8 mouse cellular contexts compared by ENCODE assay signal in genomic region chr19:53704895-53705823, GRCm38 (mm10). TPM values are rescaled to one million over a fixed set of nuclear protein-coding genes. Genes with fewer than 3 reads are reported as not detected.
DNase-seq lines count a peak whose midpoint lies in the region; ATAC-seq and TF ChIP-seq lines count a peak whose summit lies in the region.

No protein-coding gene starts in this region.

- DNase-seq in adrenal gland, postnatal 4 days (ENCODE audit: low spot score in 2 of 2) = peak; percentile 22 to 36
- peak; percentile 81 for DNase-seq in midbrain, embryonic 14.5 days
- no peak for DNase-seq in spleen, adult 2 months (ENCODE audit: low read depth in 1 of 2, low spot score in 2 of 2)

- H3K9ac ChIP-seq in heart, embryonic 12.5 days = peak overlapping the region; percentile 56
- peak overlapping the region; percentile 71 for H3K9ac ChIP-seq in kidney, embryonic 16.5 days (replicated peaks; ENCODE audit: low read length)
- peak overlapping the region; percentile 67 for H3K9ac ChIP-seq in limb, embryonic 13.5 days
- peak overlapping the region; percentile 50 for H3K9ac ChIP-seq in midbrain, embryonic 14.5 days (replicated peaks; ENCODE audit: low read length)

- WGBS in heart, embryonic 12.5 days = 7% methylated on average over 29 of the region's 29 CpGs
- 7% methylated on average over 28 of the region's 29 CpGs for WGBS in kidney, embryonic 16.5 days
- WGBS in limb, embryonic 13.5 days = 3% methylated on average over 22 of the region's 29 CpGs
- whole genome bisulfite sequencing in midbrain, embryonic 14.5 days = 3% methylated on average over 29 of the region's 29 CpGs
- 8% methylated on average over 29 of the region's 29 CpGs for WGBS in spleen, adult 2 months

- no peaks in the 10 kb centered on the region for H3K27me3 ChIP-seq in heart, embryonic 12.5 days (replicated peaks)
- no peaks in the 10 kb centered on the region for H3K27me3 ChIP-seq in kidney, embryonic 16.5 days (ENCODE audit: insufficient read depth, low read length)
- H3K27me3 ChIP-seq in limb, embryonic 13.5 days = no peaks in the 10 kb centered on the region
- no peaks in the 10 kb centered on the region for H3K27me3 ChIP-seq in midbrain, embryonic 14.5 days (ENCODE audit: control insufficient read depth, insufficient read depth, low read length)
- no peaks in the 10 kb centered on the region for H3K27me3 ChIP-seq in spleen, adult 2 months (ENCODE audit: control insufficient read depth, insufficient read depth, low read length)

- peak; percentile 75 for TF ChIP-seq CTCF in cortical plate, adult 2 months (IDR thresholded peaks at IDR 0.05; ENCODE audit: extremely low read depth, insufficient read depth, low read length)
- peak; percentile 38; the same call in 1 of the 2 replicates for TF ChIP-seq CTCF in spleen, adult 2 months (IDR thresholded peaks at IDR 0.05; ENCODE audit: extremely low read depth, insufficient read depth, insufficient read length, insufficient replicate concordance)

- no peak overlapping the region for H3K27ac ChIP-seq in cortical plate, adult 2 months (ENCODE audit: insufficient read depth, low read length)
- H3K27ac ChIP-seq in heart, embryonic 12.5 days (ENCODE audit: poor library complexity, severe bottlenecking) = peak overlapping the region; percentile 19; the same call in 1 of the 2 replicates
- H3K27ac ChIP-seq in kidney, embryonic 16.5 days (ENCODE audit: low read length) = no peak overlapping the region
- no peak overlapping the region for H3K27ac ChIP-seq in limb, embryonic 13.5 days
- no peak overlapping the region for H3K27ac ChIP-seq in midbrain, embryonic 14.5 days (replicated peaks; ENCODE audit: low read depth, low read length)
- no peak overlapping the region for H3K27ac ChIP-seq in spleen, adult 2 months (ENCODE audit: insufficient read depth, low read length)

- H3K4me2 ChIP-seq in heart, embryonic 12.5 days = peak overlapping the region; percentile 63
- peak overlapping the region; percentile 63 for H3K4me2 ChIP-seq in kidney, embryonic 16.5 days (replicated peaks; ENCODE audit: low read depth, low read length)
- peak overlapping the region; percentile 77 for H3K4me2 ChIP-seq in limb, embryonic 13.5 days (replicated peaks)
- peak overlapping the region; percentile 64 for H3K4me2 ChIP-seq in midbrain, embryonic 14.5 days (ENCODE audit: low read length)

- TF ChIP-seq POLR2A in cortical plate, adult 2 months (IDR thresholded peaks at IDR 0.05; ENCODE audit: extremely low read depth, insufficient read depth, low read length) = no peak
- TF ChIP-seq POLR2A in spleen, adult 2 months (IDR thresholded peaks at IDR 0.05; ENCODE audit: low read depth, low read length) = no peak

- no peaks in the 10 kb centered on the region for H3K9me3 ChIP-seq in heart, embryonic 12.5 days (replicated peaks)
- no peaks in the 10 kb centered on the region; the same call in 1 of the 2 replicates for H3K9me3 ChIP-seq in kidney, embryonic 16.5 days (ENCODE audit: low read length)
- H3K9me3 ChIP-seq in limb, embryonic 13.5 days = no peaks in the 10 kb centered on the region
- H3K9me3 ChIP-seq in midbrain, embryonic 14.5 days (ENCODE audit: control insufficient read depth, low read length) = no peaks in the 10 kb centered on the region

- peak; percentile 67 for ATAC-seq in heart, embryonic 12.5 days (ENCODE audit: insufficient number of reproducible peaks, low FRiP score)
- peak; percentile 89 for ATAC-seq in kidney, embryonic 16.5 days (ENCODE audit: low FRiP score, low TSS enrichment)
- ATAC-seq in limb, embryonic 13.5 days (ENCODE audit: low FRiP score, low read depth) = peak; percentile 84
- peak; percentile 67 for ATAC-seq in midbrain, embryonic 14.5 days (ENCODE audit: low FRiP score, low TSS enrichment)
- ATAC-seq in activated CD4-positive, CD25-positive, alpha-beta regulatory T cell, adult 4 months = no peak

- peaks cover 2% of the 10 kb centered on the region; the same call in 1 of the 2 replicates for H3K4me1 ChIP-seq in cortical plate, adult 2 months (ENCODE audit: control insufficient read depth, insufficient read depth, low read length)
- peaks cover 67% of the 10 kb centered on the region for H3K4me1 ChIP-seq in heart, embryonic 12.5 days (replicated peaks)
- peaks cover 4% of the 10 kb centered on the region; the same call in 1 of the 2 replicates for H3K4me1 ChIP-seq in kidney, embryonic 16.5 days (ENCODE audit: insufficient read depth, low read length)
- peaks cover 15% of the 10 kb centered on the region for H3K4me1 ChIP-seq in limb, embryonic 13.5 days
- H3K4me1 ChIP-seq in midbrain, embryonic 14.5 days (ENCODE audit: control insufficient read depth, insufficient read depth, low read length) = peaks cover 3% of the 10 kb centered on the region
- peaks cover 3% of the 10 kb centered on the region; the same call in 1 of the 2 replicates for H3K4me1 ChIP-seq in spleen, adult 2 months (ENCODE audit: control insufficient read depth, insufficient read depth, insufficient read length)

- H3K36me3 ChIP-seq in heart, embryonic 12.5 days = no peaks in the 10 kb centered on the region
- H3K36me3 ChIP-seq in kidney, embryonic 16.5 days (ENCODE audit: insufficient read depth, low read length) = no peaks in the 10 kb centered on the region
- no peaks in the 10 kb centered on the region for H3K36me3 ChIP-seq in limb, embryonic 13.5 days
- H3K36me3 ChIP-seq in midbrain, embryonic 14.5 days (ENCODE audit: control insufficient read depth, insufficient read depth, low read length) = no peaks in the 10 kb centered on the region
- H3K36me3 ChIP-seq in spleen, adult 2 months (ENCODE audit: control insufficient read depth, insufficient read depth, low read length) = no peaks in the 10 kb centered on the region

- peak overlapping the region; percentile 44 for H3K4me3 ChIP-seq in cortical plate, adult 2 months (ENCODE audit: insufficient read depth, low read length)
- H3K4me3 ChIP-seq in heart, embryonic 12.5 days = peak overlapping the region; percentile 27
- peak overlapping the region; percentile 43 for H3K4me3 ChIP-seq in kidney, embryonic 16.5 days (ENCODE audit: low read length)
- H3K4me3 ChIP-seq in limb, embryonic 13.5 days = peak overlapping the region; percentile 44
- peak overlapping the region; percentile 32 for H3K4me3 ChIP-seq in midbrain, embryonic 14.5 days (replicated peaks; ENCODE audit: low read depth, low read length)
- H3K4me3 ChIP-seq in spleen, adult 2 months (ENCODE audit: extremely low read depth, insufficient read depth, insufficient read length) = no peak overlapping the region

RNA-seq across cellular contexts. Expression of gene Rbm20, which starts 28.1 kb away (rescaled TPM):
- total RNA-seq in adrenal gland, postnatal 4 days (2021) = 1 to 10 TPM; 2.7 to 4.0 TPM
- 2.8 and 3.1 TPM in 2 replicates for polyA plus RNA-seq in cortical plate, adult 2 months (2012; rRNA removed)
- polyA plus RNA-seq in heart, embryonic 12.5 days (2016; fragmentation: Nextera tagmentation; extraction: Ambion mirVana) = 51.8 and 54.0 TPM in 2 replicates
- 2.5 and 3.1 TPM in 2 replicates for polyA plus RNA-seq in kidney, embryonic 16.5 days (2015; fragmentation: Nextera tagmentation; extraction: Ambion mirVana)
- 3.7 and 5.1 TPM in 2 replicates for polyA plus RNA-seq in limb, embryonic 13.5 days (2015; fragmentation: Nextera tagmentation; extraction: Ambion mirVana)
- polyA plus RNA-seq in midbrain, embryonic 14.5 days (2014; fragmentation: Nextera tagmentation; extraction: Ambion mirVana) = 0.61 TPM in 2 replicates
- 0.12 and 0.22 TPM in 2 replicates for polyA plus RNA-seq in spleen, adult 2 months (2012; rRNA removed)
- under 1 TPM; 0.24 to 0.41 TPM for polyA plus RNA-seq in activated CD4-positive, CD25-positive, alpha-beta regulatory T cell, adult 4 months (2017; shearing (Covaris generic))

Comparison
In these comparisons a context has a peak if more than half of its experiments do, and no peak if none do; other contexts are left out.
1. DNase-seq: peak in adrenal gland, postnatal 4 days (2 of 2) and midbrain, embryonic 14.5 days (single experiment); none in spleen, adult 2 months (0 of 2).
2. Peak in every context shown above with its lines, with median percentiles within 50 percentile points of each other: H3K4me2 ChIP-seq and H3K9ac ChIP-seq.